Mouse (Mus musculus) CH12.LX (cell line): Measurements from ENCODE around the gene Cdcp1. TPM values are rescaled to one million over a fixed set of nuclear protein-coding genes. Genes with fewer than 3 reads are reported as not detected.

Experiments
- DNase-seq: peaks from one replicate; pipeline ENCODE4 v3.0.0-alpha.2; 2013; ENCODE audit errors: extremely low read depth
- H3K27ac ChIP-seq: 2 replicates; pipeline ENCODE4 v1.5.1; 2012; ENCODE audit warnings: low read depth, mild to moderate bottlenecking, control low read depth, moderate library complexity; ENCODE audit not compliant: insufficient read depth
- H3K27me3 ChIP-seq: replicated peaks from 2 replicates; pipeline ENCODE3; 2012; ENCODE audit warnings: inconsistent platforms
- H3K36me3 ChIP-seq, 2 experiments: replicated peaks in 1 of 2; 2 replicates each; pipeline versions ENCODE3 to v1.6.1; 2012; ENCODE audit warnings: inconsistent platforms in 1 of 2, low read length in 1 of 2, mild to moderate bottlenecking in 1 of 2, mixed read lengths in 1 of 2, moderate library complexity in 1 of 2; ENCODE audit not compliant: control insufficient read depth in 1 of 2, insufficient read depth in 1 of 2
- H3K4me1 ChIP-seq, 2 experiments: 2 replicates each; pipeline ENCODE4 v1.6.1; 2012; ENCODE audit warnings: inconsistent platforms in 1 of 2, moderate library complexity in 1 of 2; ENCODE audit not compliant: insufficient read depth in 2 of 2, control insufficient read depth in 1 of 2
- H3K4me2 ChIP-seq: 2 replicates; pipeline ENCODE4 v1.6.1; 2012; ENCODE audit warnings: low read depth, mild to moderate bottlenecking, control low read depth; ENCODE audit not compliant: poor library complexity, insufficient read depth, severe bottlenecking
- H3K4me3 ChIP-seq, 3 experiments: fragments of 150-350 bp in 1 of 3; sonication (generic) in 1 of 3; replicated peaks in 1 of 3; 2 replicates each; pipeline versions ENCODE3 to v1.5.1; 2011 to 2012; ENCODE audit warnings: low read depth in 2 of 3, low read length in 2 of 3, mild to moderate bottlenecking in 2 of 3, moderate library complexity in 2 of 3, control low read depth in 1 of 3, improper control_type of control experiment in 1 of 3, inconsistent platforms in 1 of 3, mixed read lengths in 1 of 3; ENCODE audit not compliant: poor library complexity in 1 of 3
- H3K79me2 ChIP-seq: replicated peaks from 2 replicates; pipeline ENCODE4 v1.6.1; 2012; ENCODE audit warnings: mild to moderate bottlenecking, moderate library complexity; ENCODE audit not compliant: control insufficient read depth, poor library complexity, insufficient read depth, severe bottlenecking; ENCODE audit errors: extremely low read depth
- H3K9ac ChIP-seq: 2 replicates; pipeline ENCODE4 v1.6.1; 2012; ENCODE audit warnings: low read depth, mild to moderate bottlenecking, control low read depth, moderate library complexity; ENCODE audit not compliant: insufficient read depth
- H3K9me3 ChIP-seq: replicated peaks from 2 replicates; pipeline ENCODE3; 2012; ENCODE audit warnings: low read length, inconsistent platforms, mixed read lengths
- BHLHE40 ChIP-seq: IDR thresholded peaks from 2 replicates; pipeline ENCODE4 v1.6.1; 2011; ENCODE audit warnings: mild to moderate bottlenecking, low read depth, low read length, improper control_type of control experiment
- EP300 ChIP-seq: IDR thresholded peaks from 2 replicates; pipeline ENCODE4 v1.6.1; 2011; ENCODE audit warnings: low read length, improper control_type of control experiment
- ETS1 ChIP-seq: conservative IDR thresholded peaks from 2 replicates; pipeline ENCODE4 v1.6.1; 2012; ENCODE audit warnings: low read depth, mild to moderate bottlenecking, inconsistent platforms, low read length, improper control_type of control experiment, moderate library complexity
- HCFC1 ChIP-seq: IDR thresholded peaks from 2 replicates; pipeline ENCODE4 v1.6.1; 2012; ENCODE audit warnings: low read depth, mild to moderate bottlenecking, inconsistent platforms, low read length, improper control_type of control experiment
- IRF4 ChIP-seq: IDR thresholded peaks from 2 replicates; pipeline ENCODE4 v1.6.1; 2014; ENCODE audit warnings: low read depth, mild to moderate bottlenecking, inconsistent platforms, low read length, improper control_type of control experiment
- MAFK ChIP-seq: IDR thresholded peaks from 2 replicates; pipeline ENCODE4 v1.6.1; 2011; ENCODE audit warnings: low read length, improper control_type of control experiment; ENCODE audit not compliant: insufficient replicate concordance
- MAX ChIP-seq: IDR thresholded peaks from 2 replicates; pipeline ENCODE4 v1.6.1; 2011; ENCODE audit warnings: low read length, improper control_type of control experiment
- MAZ ChIP-seq: IDR thresholded peaks from 2 replicates; pipeline ENCODE4 v1.6.1; 2012; ENCODE audit warnings: low read depth, mild to moderate bottlenecking, inconsistent platforms, low read length, improper control_type of control experiment, moderate library complexity
- MEF2A ChIP-seq: IDR thresholded peaks from 2 replicates; pipeline ENCODE4 v1.6.1; 2014; ENCODE audit warnings: low read depth, mild to moderate bottlenecking, inconsistent platforms, low read length, improper control_type of control experiment, borderline replicate concordance
- NELFE ChIP-seq: IDR thresholded peaks from 2 replicates; pipeline ENCODE4 v1.6.1; 2011; ENCODE audit warnings: low read depth, low read length, improper control_type of control experiment
- POLR2A ChIP-seq: IDR thresholded peaks from 2 replicates; pipeline ENCODE4 v1.6.1; 2011; ENCODE audit warnings: low read depth, mild to moderate bottlenecking, improper control_type of control experiment, low read length
- RCOR1 ChIP-seq: conservative IDR thresholded peaks from 2 replicates; pipeline ENCODE4 v1.6.1; 2012; ENCODE audit warnings: low read depth, mild to moderate bottlenecking, inconsistent platforms, low read length, improper control_type of control experiment
- SIN3A ChIP-seq: IDR thresholded peaks from 2 replicates; pipeline ENCODE4 v1.6.1; 2012; ENCODE audit warnings: low read length, improper control_type of control experiment, inconsistent platforms
- USF1 ChIP-seq: IDR thresholded peaks from 2 replicates; pipeline ENCODE4 v1.6.1; 2014; ENCODE audit warnings: low read depth, mild to moderate bottlenecking, inconsistent platforms, low read length, improper control_type of control experiment
- USF2 ChIP-seq: conservative IDR thresholded peaks from 2 replicates; pipeline ENCODE4 v1.6.1; 2011; ENCODE audit warnings: low read depth, low read length, improper control_type of control experiment
- ZC3H11A ChIP-seq: IDR thresholded peaks from 2 replicates; pipeline ENCODE4 v1.6.1; 2012; ENCODE audit warnings: low read depth, mild to moderate bottlenecking, inconsistent platforms, low read length, improper control_type of control experiment
- ZKSCAN1 ChIP-seq: IDR thresholded peaks from 2 replicates; pipeline ENCODE4 v1.6.1; 2012; ENCODE audit warnings: low read depth, inconsistent platforms, low read length, improper control_type of control experiment, borderline replicate concordance
- dilution Hi-C: fragments of 300-500 bp; cut with MboI; formaldehyde crosslinking; loops from 2 replicates; pipeline ENCODE4 v1.14.3; 2020; ENCODE audit warnings: low sequenced_read_pairs; ENCODE audit not compliant: extremely low pct_unique_long_range_greater_than_20kb, extremely low pct_ligation_motif_present
- in situ Hi-C: fragments of 300-500 bp; cut with MboI; formaldehyde crosslinking; loops from 3 replicates; pipeline ENCODE4 v1.14.3; 2019; ENCODE audit warnings: low sequenced_read_pairs, low pct_ligation_motif_present, low pct_unique_long_range_greater_than_20kb, mixed read lengths
- polyA plus RNA-seq: library from polyadenylated mRNA; unstranded; fragments of >175 nt; gene quantifications from 2 replicates; pipeline ENCODE4 v1.2.1, GENCODE M21; 2012; ENCODE audit warnings: low read depth; ENCODE audit not compliant: insufficient read length
- total RNA-seq, 2 experiments: library from RNA; depleted of rRNA; stranded (reverse); fragments of 300-350 nt in 1 of 2; fragments of >200 nt in 1 of 2; gene quantifications; 2 replicates each; pipeline ENCODE4 v1.2.3; 2012 to 2014

The Cdcp1 gene
- total and polyA plus RNA-seq, 3 experiments = 3.1 to 5.9 (median 3.6) TPM

- Histone ChIP-seq H3K4me3 (no peak overlapping the region), H3K9me3 (no peaks in the 10 kb centered on the region), H3K4me2 (no peak overlapping the region)
- in situ Hi-C loops = no loop called here
- DNase-seq = no peak
- no peak for TF ChIP-seq USF1
- TF ChIP-seq, all 38 proteins: peak for 0
- no peak overlapping the region for H3K9ac ChIP-seq
- H3K79me2 ChIP-seq = no peaks in the 10 kb centered on the region
- H3K4me1 ChIP-seq = peaks cover 0 to 5% of the 10 kb centered on the region in 2 experiments; a peak in 1 of 4 replicates
- H3K36me3 ChIP-seq = peaks cover 41 to 82% of the 10 kb centered on the region in 2 experiments
- no peak overlapping the region for H3K27ac ChIP-seq
- dilution Hi-C loops = no loop called here
- no peaks in the 10 kb centered on the region for H3K27me3 ChIP-seq
Observed at GRCm38 (mm10) chr9:123139887-123140614, 75.8 kb downstream of the Cdcp1 start.

- H3K79me2 ChIP-seq = no peaks in the 10 kb centered on the region
- peaks cover 50 to 89% of the 10 kb centered on the region in 2 experiments for H3K36me3 ChIP-seq
- H3K27me3 ChIP-seq = no peaks in the 10 kb centered on the region
- H3K4me1 ChIP-seq = peaks cover 0 to 5% of the 10 kb centered on the region in 2 experiments; a peak in 1 of 4 replicates
- in situ Hi-C loops = no loop called here
- TF ChIP-seq RCOR1 (no peak), ETS1 (no peak), EP300 (no peak), MEF2A (no peak), MAFK (no peak), HCFC1 (no peak), USF2 (no peak), ZC3H11A (no peak), IRF4 (no peak), ZKSCAN1 (no peak), MAX (no peak), POLR2A (no peak), NELFE (no peak), BHLHE40 (no peak), MAZ (no peak), SIN3A (no peak)
- dilution Hi-C loops = no loop called here
- no peak overlapping the region for H3K9ac ChIP-seq
- no peak overlapping the region for H3K4me2 ChIP-seq
- no peak overlapping the region for H3K4me3 ChIP-seq
- no peak overlapping the region for H3K27ac ChIP-seq
- H3K9me3 ChIP-seq = no peaks in the 10 kb centered on the region
- DNase-seq = no peak
Observed at GRCm38 (mm10) chr9:123138891-123139474, 76.9 kb downstream of the Cdcp1 start.
